Mouse (Mus musculus) megakaryocyte, embryonic 14.5 days (primary cell): Measurements from ENCODE around the gene Cep152. TPM values are rescaled to one million over a fixed set of nuclear protein-coding genes. Genes with fewer than 3 reads are reported as not detected.
A peak's percentile ranks its signal among the peaks of the same experiment; 100 is the strongest.

Source experiments
- H3K27me3 ChIP-seq: replicated peaks from 2 replicates; pipeline ENCODE3; 2012; ENCODE audit warnings: inconsistent platforms
- H3K36me3 ChIP-seq: replicated peaks from 2 replicates; pipeline ENCODE3; 2012; ENCODE audit warnings: low read length, inconsistent platforms, mixed read lengths
- H3K4me1 ChIP-seq: 2 replicates; pipeline ENCODE4 v1.6.1; 2012; ENCODE audit warnings: inconsistent platforms
- H3K4me3 ChIP-seq: replicated peaks from 2 replicates; pipeline ENCODE3; 2012; ENCODE audit warnings: moderate library complexity, mild to moderate bottlenecking, inconsistent platforms
- H3K9me3 ChIP-seq: 2 replicates; pipeline ENCODE4 v1.6.1; 2012; ENCODE audit warnings: inconsistent platforms
- FLI1 ChIP-seq: IDR thresholded peaks from 2 replicates; pipeline ENCODE4 v1.6.1; 2012; ENCODE audit warnings: low read length, inconsistent platforms, mixed read lengths
- GATA1 ChIP-seq: IDR thresholded peaks from 3 replicates; pipeline ENCODE4 v1.6.1; 2012; ENCODE audit warnings: mixed read lengths, low read length, inconsistent platforms, borderline replicate concordance
- polyA plus RNA-seq: library from polyadenylated mRNA; stranded (reverse); fragments of >175 nt; gene quantifications from 2 replicates; pipeline ENCODE4 v1.2.3, GENCODE M21; 2012; ENCODE audit warnings: low replicate concordance; ENCODE audit not compliant: insufficient read depth

Cep152 gene
- polyA plus RNA-seq: 0.47 and 0.58 TPM in 2 replicates

DNA sequence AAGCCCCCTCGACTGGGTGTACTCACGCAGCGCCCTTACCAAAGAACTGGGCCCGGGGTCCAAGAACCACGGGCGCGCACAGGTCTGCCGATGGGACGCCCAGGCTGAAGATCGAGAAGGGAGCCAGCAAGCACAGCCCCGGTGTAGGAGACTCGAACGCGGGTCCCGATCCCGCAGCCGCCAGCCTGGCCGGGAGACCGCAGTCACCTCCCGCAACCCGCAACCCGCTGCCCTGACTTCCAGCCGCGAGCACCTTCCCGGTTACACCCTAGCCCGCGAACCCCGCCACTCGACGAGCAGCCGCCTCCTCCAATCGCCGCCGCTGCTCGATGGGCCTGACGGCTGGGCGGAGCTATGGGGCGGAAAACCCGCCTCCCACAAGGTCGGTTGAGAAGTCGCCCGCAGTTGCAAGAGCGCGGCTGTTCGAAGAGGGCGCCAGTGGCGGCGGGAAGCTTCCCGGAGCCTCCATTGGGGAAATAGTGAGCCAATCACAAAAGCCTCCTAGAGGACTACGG lies at the start of gene Cep152:
Gene Cep152, minus strand, starts transcription at position 277 of the 515 bp plus-strand sequence.
- Histone ChIP-seq H3K9me3 (no peaks in the 10 kb centered on the region), H3K4me3 (peak within 1 kb of the TSS; percentile 97), H3K36me3 (peaks cover 20% of the 10 kb centered on the region), H3K4me1 (peaks cover 33% of the 10 kb centered on the region), H3K27me3 (peaks cover 6% of the 10 kb centered on the region)
- TF ChIP-seq GATA1 (no peak), FLI1 (peak; percentile 47; the same call in 1 of the 2 replicates)

DNA sequence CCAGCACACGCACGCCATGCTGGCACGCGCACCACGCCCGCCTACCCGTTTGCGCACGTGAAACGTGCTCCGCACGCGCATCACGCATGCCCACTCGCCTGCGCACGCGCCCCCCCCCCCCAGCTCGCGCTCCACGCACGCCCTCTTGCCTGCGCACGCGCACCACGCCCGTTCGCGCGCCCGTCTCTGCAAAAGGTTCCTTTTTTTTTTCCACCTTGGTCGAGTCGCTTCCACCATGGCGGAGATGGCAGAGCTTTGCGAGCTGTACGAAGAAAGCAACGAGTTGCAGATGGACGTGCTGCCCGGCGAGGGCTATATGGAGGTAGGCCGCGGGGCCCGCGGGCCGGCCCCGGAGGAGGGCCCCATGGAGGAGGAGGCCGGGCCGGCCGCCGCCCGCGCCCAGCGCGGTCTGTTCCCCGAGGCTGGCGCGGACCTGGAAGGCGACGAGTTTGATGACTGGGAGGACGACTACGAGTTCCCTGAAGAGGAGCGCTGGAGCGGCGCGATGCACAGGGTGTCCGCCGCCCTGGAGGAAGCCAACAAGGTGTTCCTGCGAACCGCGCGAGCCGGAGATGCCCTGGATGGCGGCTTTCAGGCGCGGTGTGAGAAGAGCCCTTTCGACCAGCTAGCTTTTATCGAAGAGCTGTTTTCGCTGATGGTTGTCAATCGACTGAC lies 48.2 kb upstream of the Cep152 start, which contains the start of gene Eid1:
Gene Eid1, plus strand, starts transcription at position 139 of the 675 bp plus-strand sequence.
- peaks cover 3% of the 10 kb centered on the region for H3K36me3 ChIP-seq
- H3K4me3 ChIP-seq: peak within 1 kb of the TSS; percentile 99
- peaks cover 19% of the 10 kb centered on the region for H3K4me1 ChIP-seq
- no peaks in the 10 kb centered on the region for H3K9me3 ChIP-seq
- peaks cover 2% of the 10 kb centered on the region for H3K27me3 ChIP-seq
- TF ChIP-seq FLI1: no peak
- no peak for TF ChIP-seq GATA1

DNA sequence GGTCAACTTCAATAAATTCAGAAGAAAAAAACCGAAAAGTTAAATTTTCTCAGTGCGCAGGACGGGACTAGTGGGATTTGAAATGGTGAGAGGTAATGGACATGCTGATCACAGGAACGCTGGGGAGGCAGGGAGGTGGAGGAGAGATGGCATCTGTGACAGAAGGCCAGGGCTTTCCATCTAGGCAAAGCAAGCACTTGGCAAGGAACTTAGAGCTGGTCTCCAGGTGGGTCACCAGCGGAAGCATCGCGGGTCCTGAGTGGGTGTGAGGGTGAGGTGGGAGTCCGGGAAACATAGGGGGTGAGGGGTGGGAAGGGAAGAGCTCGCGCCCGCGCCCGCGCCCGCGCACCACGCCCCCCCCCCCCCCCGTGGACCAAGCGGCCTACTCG lies 47.6 kb upstream of the Cep152 start:
- TF ChIP-seq GATA1 (no peak), FLI1 (no peak)
- Histone ChIP-seq H3K27me3 (peaks cover 6% of the 10 kb centered on the region), H3K4me1 (peaks cover 20% of the 10 kb centered on the region), H3K36me3 (peaks cover 3% of the 10 kb centered on the region), H3K4me3 (peak overlapping the region; percentile 99), H3K9me3 (no peaks in the 10 kb centered on the region)

DNA sequence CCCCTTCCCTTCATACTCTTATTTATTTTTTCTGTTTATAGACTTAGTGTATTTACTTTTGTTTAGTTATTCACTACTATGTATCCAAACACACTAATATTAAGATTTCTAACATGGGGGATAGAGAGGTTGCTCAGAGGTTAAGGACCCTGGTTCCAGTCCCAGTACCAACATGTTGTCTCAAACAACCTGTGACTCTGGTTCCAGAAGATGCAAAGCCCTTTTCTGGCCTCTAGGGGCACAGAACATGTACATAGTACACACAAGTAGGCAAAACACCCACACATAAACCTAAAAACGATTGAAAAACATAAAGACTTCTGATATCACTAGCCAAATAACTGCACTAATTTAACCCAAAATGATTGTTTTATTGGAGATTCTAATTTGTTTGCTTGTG lies 45.9 kb upstream of the Cep152 start:
- no peaks in the 10 kb centered on the region for H3K9me3 ChIP-seq
- peaks cover 6% of the 10 kb centered on the region for H3K27me3 ChIP-seq
- peaks cover 35% of the 10 kb centered on the region for H3K4me1 ChIP-seq
- H3K36me3 ChIP-seq: peaks cover 3% of the 10 kb centered on the region
- TF ChIP-seq FLI1 (no peak), GATA1 (no peak)
- no peak overlapping the region for H3K4me3 ChIP-seq

DNA sequence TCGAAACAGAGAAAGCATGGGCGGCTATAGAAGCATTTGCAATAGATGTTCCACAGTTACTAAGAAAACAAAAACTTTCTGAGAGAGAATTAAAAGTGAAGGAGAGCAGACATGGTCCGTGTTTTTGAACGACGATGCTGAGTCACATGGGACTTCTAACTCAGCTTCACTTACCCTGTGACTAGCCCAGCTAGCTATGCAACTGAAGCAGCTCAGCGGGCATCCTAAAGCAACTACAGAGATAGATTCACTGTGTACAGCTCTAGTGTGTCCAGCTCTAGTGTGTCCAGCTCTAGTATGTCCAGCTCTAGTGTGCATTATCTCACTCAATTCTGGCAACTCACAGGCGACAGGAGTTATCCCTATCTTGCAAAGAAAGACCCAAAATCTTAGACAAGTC lies 42.8 kb upstream of the Cep152 start:
- Histone ChIP-seq H3K27me3 (peaks cover 28% of the 10 kb centered on the region), H3K9me3 (no peaks in the 10 kb centered on the region), H3K4me3 (peak overlapping the region; percentile 42), H3K4me1 (peaks cover 36% of the 10 kb centered on the region), H3K36me3 (no peaks in the 10 kb centered on the region)
- TF ChIP-seq FLI1 (no peak), GATA1 (no peak)

DNA sequence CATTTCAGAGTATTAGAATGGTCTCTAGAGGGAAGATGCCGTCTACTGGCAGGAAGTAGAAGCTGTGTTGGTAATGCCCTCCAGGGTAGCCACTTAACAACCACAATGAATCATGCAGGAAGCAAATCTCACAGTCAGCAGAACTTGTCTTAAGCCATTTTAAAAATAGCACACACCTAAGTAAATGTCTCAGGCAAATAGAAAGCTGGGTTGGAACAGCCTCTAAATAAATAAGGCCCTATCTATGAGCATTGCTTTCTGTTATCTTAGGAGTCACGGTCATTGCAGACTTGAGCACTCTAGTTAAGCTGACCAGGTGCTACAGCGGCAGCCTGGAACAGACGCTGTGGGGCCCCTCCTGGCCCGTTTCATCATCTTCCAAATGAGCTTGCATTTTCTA lies 42.3 kb upstream of the Cep152 start:
- Histone ChIP-seq H3K9me3 (no peaks in the 10 kb centered on the region), H3K27me3 (peaks cover 28% of the 10 kb centered on the region), H3K4me1 (peaks cover 32% of the 10 kb centered on the region), H3K36me3 (no peaks in the 10 kb centered on the region), H3K4me3 (peak overlapping the region; percentile 81)
- TF ChIP-seq GATA1 (no peak), FLI1 (no peak)

DNA sequence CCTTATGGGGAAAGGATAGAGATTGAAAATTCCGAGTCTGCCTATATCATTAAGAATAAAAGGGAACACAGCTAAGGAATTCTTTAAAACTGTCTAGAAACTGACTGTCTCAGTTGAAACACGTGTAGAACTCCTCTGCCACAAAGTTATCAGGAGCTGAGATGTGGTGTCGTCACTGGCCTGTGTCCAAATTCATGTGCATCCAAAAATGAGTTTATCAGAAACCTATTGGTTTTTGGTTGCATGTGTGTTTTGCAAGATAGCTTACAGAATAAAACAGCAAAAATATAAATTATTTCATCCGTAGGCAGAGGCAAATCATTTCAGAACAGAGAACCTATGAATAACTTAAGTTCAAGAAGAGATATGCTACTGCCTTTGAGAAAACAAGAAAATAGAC lies 41.8 kb upstream of the Cep152 start:
- no peak for TF ChIP-seq FLI1
- TF ChIP-seq GATA1: no peak
- Histone ChIP-seq H3K27me3 (peaks cover 28% of the 10 kb centered on the region), H3K9me3 (no peaks in the 10 kb centered on the region), H3K4me3 (no peak overlapping the region), H3K4me1 (peaks cover 32% of the 10 kb centered on the region), H3K36me3 (no peaks in the 10 kb centered on the region)

DNA sequence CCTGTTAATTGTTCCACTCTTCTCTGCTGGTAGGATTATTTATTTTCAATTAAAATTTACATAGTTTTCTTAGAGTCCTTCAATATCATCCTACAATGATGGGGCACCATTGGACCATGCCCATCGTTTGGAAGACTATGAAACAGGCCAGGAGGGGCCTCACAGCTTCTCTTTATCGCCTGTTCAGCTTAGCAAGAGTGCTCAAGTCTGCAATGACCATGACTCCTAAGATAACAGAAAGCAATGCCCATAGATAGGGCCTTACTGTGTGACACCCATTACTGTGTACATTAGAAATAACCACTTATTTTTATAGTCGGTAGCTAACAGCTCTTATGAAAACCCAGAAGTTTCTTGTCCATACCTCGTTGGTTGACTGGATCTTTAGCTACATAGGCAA lies 41.0 kb upstream of the Cep152 start:
- peaks cover 36% of the 10 kb centered on the region for H3K4me1 ChIP-seq
- no peaks in the 10 kb centered on the region for H3K9me3 ChIP-seq
- H3K27me3 ChIP-seq: peaks cover 31% of the 10 kb centered on the region
- no peak overlapping the region for H3K4me3 ChIP-seq
- TF ChIP-seq FLI1: no peak
- no peak for TF ChIP-seq GATA1
- no peaks in the 10 kb centered on the region for H3K36me3 ChIP-seq

DNA sequence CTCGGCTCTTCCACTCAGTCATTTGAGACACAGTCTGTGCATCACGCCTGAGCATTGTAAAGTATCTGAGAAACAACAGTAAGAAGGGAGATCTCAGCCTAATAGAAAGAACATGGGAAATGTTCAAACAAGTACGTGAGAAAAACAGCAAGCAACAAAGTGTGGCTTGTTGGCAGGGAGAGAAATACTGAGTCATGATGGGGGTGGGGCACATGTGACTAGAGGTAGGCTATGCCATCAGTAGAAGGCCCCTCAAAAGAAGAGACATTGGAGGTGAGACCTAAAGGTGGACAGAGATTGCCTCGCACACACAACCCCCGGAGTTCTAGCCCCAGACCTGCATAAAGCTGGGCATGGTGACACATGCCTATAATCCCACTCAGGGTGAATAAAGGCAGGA lies 40.3 kb upstream of the Cep152 start:
- peaks cover 37% of the 10 kb centered on the region for H3K27me3 ChIP-seq
- H3K4me1 ChIP-seq: peaks cover 43% of the 10 kb centered on the region
- no peaks in the 10 kb centered on the region for H3K9me3 ChIP-seq
- H3K4me3 ChIP-seq: no peak overlapping the region
- no peak for TF ChIP-seq FLI1
- no peak for TF ChIP-seq GATA1
- H3K36me3 ChIP-seq: no peaks in the 10 kb centered on the region

DNA sequence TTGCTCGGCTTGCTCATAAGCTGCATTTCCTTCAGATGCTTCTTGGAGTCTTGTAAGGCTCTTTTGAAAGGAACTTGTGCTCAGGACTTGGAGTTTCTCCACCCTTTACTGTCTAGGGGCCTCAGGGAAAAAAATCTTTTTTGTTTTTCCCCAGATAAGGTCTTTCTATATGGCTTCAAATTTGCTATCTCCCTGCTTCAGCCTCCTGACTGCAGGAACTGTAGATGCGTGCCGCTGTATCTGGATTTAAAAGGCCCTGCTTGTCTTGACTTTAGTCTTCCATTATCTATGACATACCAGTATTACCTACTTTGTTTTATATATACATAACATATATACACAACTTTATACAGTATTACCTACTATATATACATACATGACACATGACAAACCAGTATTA lies 37.6 kb upstream of the Cep152 start:
- H3K4me3 ChIP-seq: no peak overlapping the region
- H3K36me3 ChIP-seq: no peaks in the 10 kb centered on the region
- peaks cover 33% of the 10 kb centered on the region for H3K27me3 ChIP-seq
- peaks cover 5% of the 10 kb centered on the region for H3K9me3 ChIP-seq
- TF ChIP-seq FLI1 (no peak), GATA1 (no peak)
- H3K4me1 ChIP-seq: peaks cover 40% of the 10 kb centered on the region

DNA sequence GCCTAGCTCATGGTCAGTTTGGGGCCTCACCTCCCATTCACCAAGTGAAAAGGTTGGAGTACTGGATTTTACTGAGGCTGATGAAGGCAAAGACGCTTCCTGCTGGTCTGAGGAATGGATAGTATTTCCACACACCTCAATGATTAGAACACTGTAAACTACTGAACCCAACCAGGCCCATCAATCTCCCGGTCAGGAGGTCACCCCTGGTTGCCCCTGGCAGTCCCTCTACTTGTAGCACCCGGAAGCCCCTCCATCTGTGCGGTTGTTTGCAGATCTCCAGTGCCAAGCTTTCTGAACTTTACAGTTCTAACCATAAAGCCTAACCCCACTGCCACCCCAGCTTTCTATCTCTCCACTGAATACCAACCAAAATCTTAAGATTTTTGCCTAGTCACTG lies 36.2 kb upstream of the Cep152 start:
- TF ChIP-seq GATA1 (no peak), FLI1 (no peak)
- peaks cover 26% of the 10 kb centered on the region for H3K4me1 ChIP-seq
- H3K27me3 ChIP-seq: peaks cover 33% of the 10 kb centered on the region
- no peaks in the 10 kb centered on the region for H3K36me3 ChIP-seq
- peaks cover 5% of the 10 kb centered on the region for H3K9me3 ChIP-seq
- H3K4me3 ChIP-seq: no peak overlapping the region
